Mouse (Mus musculus) G1E (cell line): ENCODE results near the gene Cstb.
"Not testable (repeated sequence)": the region's sequence is repeated elsewhere in the genome, so short reads cannot be mapped to it uniquely, and the experiment has no call there.

Source experiments
- CTCF ChIP-seq: IDR thresholded peaks from 2 replicates; pipeline ENCODE4 v1.5.1; 2012; ENCODE audit warnings: low read depth, low read length, inconsistent platforms, mixed read lengths
- GATA1 ChIP-seq: IDR thresholded peaks from 2 replicates; pipeline ENCODE4 v1.6.1; 2012; ENCODE audit warnings: borderline replicate concordance, low read length, inconsistent platforms, mixed read lengths
- GATA2 ChIP-seq: IDR thresholded peaks from 2 replicates; pipeline ENCODE4 v1.6.1; 2012; ENCODE audit warnings: low read depth, low read length, inconsistent platforms, borderline replicate concordance
- TAL1 ChIP-seq: conservative IDR thresholded peaks from 2 replicates; pipeline ENCODE4 v1.6.1; 2012; ENCODE audit warnings: low read depth, low read length, inconsistent platforms, mixed read lengths

GRCm38 (mm10) chr10:78414936-78415335 is 10.5 kb upstream of the Cstb start:
- not testable (repeated sequence) for TF ChIP-seq CTCF, GATA2, TAL1, GATA1
